Mouse (Mus musculus) kidney, adult 2 months (tissue): ENCODE measurements around the gene Pkp1.

ENCODE experiments used
- CTCF ChIP-seq: fragments of 200-500 bp; conservative IDR thresholded peaks from 2 replicates; pipeline ENCODE4 v1.5.1; 2011; ENCODE audit warnings: low read depth, mild to moderate bottlenecking, control low read depth, low read length, moderate library complexity, mixed read lengths; ENCODE audit not compliant: insufficient read depth, insufficient read length
- POLR2A ChIP-seq: fragments of 200-500 bp; IDR thresholded peaks from one replicate; pipeline ENCODE4 v1.6.1; 2011; ENCODE audit warnings: low read depth, low read length, control low read depth

- TF ChIP-seq POLR2A (no peak), CTCF (no peak)
These were observed 83.1 kb downstream of the Pkp1 start, which contains the start of gene Tnnt2 for GRCm38 (mm10) chr1:135835716-135836483.
